ENCODE assay signal across 25 mouse cellular contexts in genomic region chr8:70726721-70727120, GRCm38 (mm10). TPM values are rescaled to one million over a fixed set of nuclear protein-coding genes. Genes with fewer than 3 reads are reported as not detected.
DNase-seq lines count a peak whose midpoint lies in the region; ATAC-seq and TF ChIP-seq lines count a peak whose summit lies in the region.
"Had no signal": no experiment of that assay in that cellular context is flagged by ENCODE, and none has a peak within 500 bp of the region (broad histone marks: within the 10 kb centered on the region; RNA-seq: fewer than 3 reads in every experiment).

No protein-coding gene starts in this region.

- H3K27me3 ChIP-seq in heart, embryonic 11.5 days (ENCODE audit: control insufficient read depth, insufficient read depth, low read length): peaks cover 55% of the 10 kb centered on the region
- H3K27me3 ChIP-seq: CH12.LX, Patski had no signal

- intact Hi-C loops in gastrocnemius, adult 2 months (cut with DNase I): no loop called here
- intact Hi-C loops in gastrocnemius, postnatal 14 days (cut with DNase I; ENCODE audit: low total_unique reads): loop anchor here (5.0 kb wide), 1 partner anchor 41 kb away; no protein-coding TSS in a partner anchor

- no peak for ATAC-seq in heart, embryonic 11.5 days (replicated peaks; ENCODE audit: insufficient number of reproducible peaks, low FRiP score, low TSS enrichment)
- ATAC-seq: activated CD4-positive, CD25-positive, alpha-beta regulatory T cell, adult 4 months; CD4-positive, CD25-positive, alpha-beta regulatory T cell, adult 4 months; forebrain, embryonic 13.5 days; forebrain, embryonic 15.5 days; Patski had no signal

- peak; percentile 8 for DNase-seq in gastrocnemius, adult 2 months
- DNase-seq in gastrocnemius, postnatal 14 days: no peak
- peak; percentile 90 for DNase-seq in heart, adult 11 months
- DNase-seq in right cerebral cortex, postnatal 14 days: peak; percentile 1
- DNase-seq in right cerebral cortex, postnatal 25 days: no peak
- DNase-seq: adrenal gland, adult 8-10 months; B cell, adult 2 months; cerebellum, adult 11-12 months; cerebellum, adult 2 months; cerebellum, adult 9-10 months; cerebellum, postnatal 10 days had no signal

- WGBS in heart, embryonic 11.5 days (ENCODE audit: insufficient replicate concordance): 46% methylated on average over 11 of the region's 11 CpGs

- H3K9ac ChIP-seq in heart, embryonic 11.5 days (ENCODE audit: low read depth, low read length): no peak overlapping the region
- H3K9ac ChIP-seq: embryonic facial prominence, embryonic 12.5 days; forebrain, embryonic 13.5 days; forebrain, embryonic 15.5 days had no signal

- no peak for TF ChIP-seq CTCF in gastrocnemius, adult 2 months (IDR thresholded peaks at IDR 0.05)

- no peak overlapping the region for H3K4me2 ChIP-seq in heart, embryonic 11.5 days
- H3K4me2 ChIP-seq: embryonic facial prominence, embryonic 12.5 days; forebrain, embryonic 13.5 days; forebrain, embryonic 15.5 days had no signal

- no peaks in the 10 kb centered on the region for H3K36me3 ChIP-seq in heart, embryonic 11.5 days (ENCODE audit: control insufficient read depth, insufficient read depth, low read length)
- H3K36me3 ChIP-seq: embryonic facial prominence, embryonic 10.5 days; embryonic facial prominence, embryonic 12.5 days; forebrain, embryonic 15.5 days; G1E had no signal

- H3K4me1 ChIP-seq in heart, embryonic 11.5 days (ENCODE audit: control insufficient read depth, insufficient read depth, low read length): no peaks in the 10 kb centered on the region

- H3K9me3 ChIP-seq in heart, embryonic 11.5 days (replicated peaks; ENCODE audit: control insufficient read depth, low read length): no peaks in the 10 kb centered on the region
- H3K9me3 ChIP-seq: embryonic facial prominence, embryonic 10.5 days; embryonic facial prominence, embryonic 12.5 days; forebrain, embryonic 13.5 days; forebrain, embryonic 15.5 days; G1E had no signal

- no peak overlapping the region for H3K27ac ChIP-seq in gastrocnemius, adult 2 months
- H3K27ac ChIP-seq in heart, embryonic 11.5 days (ENCODE audit: low read depth, low read length): no peak overlapping the region
- H3K27ac ChIP-seq: embryonic facial prominence, embryonic 10.5 days; embryonic facial prominence, embryonic 12.5 days; forebrain, embryonic 13.5 days; forebrain, embryonic 15.5 days had no signal

- no peak overlapping the region for H3K4me3 ChIP-seq in gastrocnemius, adult 2 months
- no peak overlapping the region for H3K4me3 ChIP-seq in heart, embryonic 11.5 days (ENCODE audit: low read depth, low read length)
- H3K4me3 ChIP-seq: embryonic facial prominence, embryonic 10.5 days; embryonic facial prominence, embryonic 12.5 days; forebrain, embryonic 13.5 days; forebrain, embryonic 15.5 days had no signal

RNA-seq across cellular contexts. Expression of gene Pde4c, which starts 3.2 kb away (rescaled TPM):
- total RNA-seq in gastrocnemius, adult 2 months (2021): 1 to 10 TPM; 2.4 to 3.0 TPM
- total RNA-seq in gastrocnemius, postnatal 14 days (2021): 1 to 10 TPM; 2.9 to 3.4 TPM
- polyA plus RNA-seq in heart, embryonic 11.5 days (2014; fragmentation: Nextera tagmentation; extraction: Ambion mirVana): not detected in 2 replicates

RNA-seq across cellular contexts. Expression of gene Gm3336, which starts 8.4 kb away (rescaled TPM):
- total RNA-seq in gastrocnemius, adult 2 months (2021): not detected
- not detected for total RNA-seq in gastrocnemius, postnatal 14 days (2021)
- polyA plus RNA-seq in heart, embryonic 11.5 days (2014; fragmentation: Nextera tagmentation; extraction: Ambion mirVana): not detected in 2 replicates
- total RNA-seq: adrenal gland, adult 8-10 months; adrenal gland, postnatal 36 days had no signal
- polyA plus RNA-seq: activated CD4-positive, CD25-positive, alpha-beta regulatory T cell, adult 4 months; CD4-positive, CD25-positive, alpha-beta regulatory T cell, adult 4 months; cerebellum, adult 2 months; cortical plate, adult 2 months; embryonic facial prominence, embryonic 10.5 days; embryonic facial prominence, embryonic 12.5 days; embryonic facial prominence, embryonic 14.5 days; forebrain, embryonic 11.5 days; forebrain, embryonic 13.5 days; forebrain, embryonic 15.5 days had no signal

RNA-seq across cellular contexts. Expression of gene Iqcn, which starts 23.5 kb away (rescaled TPM):
- total RNA-seq in gastrocnemius, adult 2 months (2021): not detected
- total RNA-seq in gastrocnemius, postnatal 14 days (2021): under 1 TPM in 1 of 2 experiments, not detected in 1; 0.04 TPM
- polyA plus RNA-seq in heart, embryonic 11.5 days (2014; fragmentation: Nextera tagmentation; extraction: Ambion mirVana): not detected in 2 replicates
- total RNA-seq: adrenal gland, postnatal 36 days; CH12.LX had no signal
- polyA plus RNA-seq: activated CD4-positive, CD25-positive, alpha-beta regulatory T cell, adult 4 months; embryonic facial prominence, embryonic 12.5 days; embryonic facial prominence, embryonic 14.5 days; forebrain, embryonic 11.5 days; G1E had no signal

RNA-seq across cellular contexts. Expression of gene Rab3a, which starts 27.8 kb away (rescaled TPM):
- 10 to 100 TPM; 31.9 to 39.8 TPM for total RNA-seq in gastrocnemius, adult 2 months (2021)
- total RNA-seq in gastrocnemius, postnatal 14 days (2021): 10 to 100 TPM; 44.3 to 45.1 TPM
- polyA plus RNA-seq in heart, embryonic 11.5 days (2014; fragmentation: Nextera tagmentation; extraction: Ambion mirVana): 16.2 and 21.3 TPM in 2 replicates

RNA-seq across cellular contexts. Expression of gene Jund, which starts 28.0 kb away (rescaled TPM):
- 10 to 100 TPM; 35.5 to 54.5 TPM for total RNA-seq in gastrocnemius, adult 2 months (2021)
- 10 to 100 TPM; 73.5 to 87.4 TPM for total RNA-seq in gastrocnemius, postnatal 14 days (2021)
- polyA plus RNA-seq in heart, embryonic 11.5 days (2014; fragmentation: Nextera tagmentation; extraction: Ambion mirVana): 97.8 and 102 TPM in 2 replicates

Comparison
In these comparisons a context has a peak if more than half of its experiments do, and no peak if none do; other contexts are left out.
1. DNase-seq: peak in gastrocnemius, adult 2 months (single experiment), heart, adult 11 months (single experiment) and right cerebral cortex, postnatal 14 days (single experiment); none in gastrocnemius, postnatal 14 days (single experiment) and right cerebral cortex, postnatal 25 days (single experiment).